Mouse (Mus musculus): ENCODE data around the gene Klhl22. TPM values are rescaled to one million over a fixed set of nuclear protein-coding genes. Genes with fewer than 3 reads are reported as not detected.

Gene Klhl22
- polyA plus RNA-seq, 1 experiment from 2014 or later, result 66.6 TPM

- Histone ChIP-seq H3K27me3 (replicated peaks) (0 out of 2 replicates have a peak, but pooled peaks cover 2% of the 10 kb centered on the region), H3K4me2 (replicated peaks) (peak overlapping the region; percentile 95), H3K4me3 (peak overlapping the region; percentile 67), H3K27ac (peak overlapping the region; percentile 46; the same call in 1 of the 2 replicates), H3K4me1 (peaks cover 20% of the 10 kb centered on the region), H3K9ac (peak overlapping the region; percentile 86), H3K9me3 (no peaks in the 10 kb centered on the region), H3K36me3 (peaks cover 7% of the 10 kb centered on the region)
- WGBS, result 2% methylated on average over 54 of the region's 54 CpGs
- peak; percentile 83 for ATAC-seq (ENCODE audit: low FRiP score, low read depth)
These were observed 449 bp downstream of the Klhl22 start for GRCm38 (mm10) chr16:17759813-17760321.

- H3K27ac ChIP-seq, result no peak overlapping the region
- peaks cover 20% of the 10 kb centered on the region for H3K4me1 ChIP-seq
- WGBS, result 34% methylated on average over 8 of the region's 8 CpGs
- H3K4me3 ChIP-seq, result no peak overlapping the region
- peak overlapping the region; percentile 95 for H3K4me2 ChIP-seq (replicated peaks)
- ATAC-seq (ENCODE audit: low FRiP score, low read depth), result no peak
- H3K9ac ChIP-seq, result no peak overlapping the region
- H3K9me3 ChIP-seq, result no peaks in the 10 kb centered on the region
- H3K36me3 ChIP-seq, result peaks cover 7% of the 10 kb centered on the region
- H3K27me3 ChIP-seq (replicated peaks), result 0 out of 2 replicates have a peak, but pooled peaks cover 2% of the 10 kb centered on the region
These were observed 1.2 kb downstream of the Klhl22 start for GRCm38 (mm10) chr16:17760657-17761056.

GRCm38 (mm10) chr16:17761074-17761473, 1.7 kb downstream of the Klhl22 start:
- Histone ChIP-seq H3K9me3 (no peaks in the 10 kb centered on the region), H3K4me3 (no peak overlapping the region), H3K27ac (no peak overlapping the region), H3K9ac (no peak overlapping the region), H3K36me3 (peaks cover 11% of the 10 kb centered on the region), H3K4me2 (replicated peaks) (peak overlapping the region; percentile 95; the same call in 1 of the 2 replicates), H3K27me3 (replicated peaks) (0 out of 2 replicates have a peak, but pooled peaks cover 2% of the 10 kb centered on the region), H3K4me1 (peaks cover 20% of the 10 kb centered on the region)
- 47% methylated on average over 1 of the region's 1 CpGs for WGBS
- no peak for ATAC-seq (ENCODE audit: low FRiP score, low read depth)

- no peak for ATAC-seq (ENCODE audit: low FRiP score, low read depth)
- Histone ChIP-seq H3K27ac (no peak overlapping the region), H3K4me2 (replicated peaks) (no peak overlapping the region), H3K36me3 (peaks cover 35% of the 10 kb centered on the region), H3K27me3 (replicated peaks) (no peaks in the 10 kb centered on the region), H3K9me3 (no peaks in the 10 kb centered on the region), H3K4me1 (peaks cover 20% of the 10 kb centered on the region), H3K4me3 (no peak overlapping the region), H3K9ac (no peak overlapping the region)
- WGBS, result 91% methylated on average over 4 of the region's 4 CpGs
These were observed 4.7 kb downstream of the Klhl22 start for GRCm38 (mm10) chr16:17764108-17764511.

GRCm38 (mm10) chr16:17768834-17769233, 9.4 kb downstream of the Klhl22 start:
- Histone ChIP-seq H3K4me2 (replicated peaks) (no peak overlapping the region), H3K27ac (no peak overlapping the region), H3K27me3 (replicated peaks) (no peaks in the 10 kb centered on the region), H3K9ac (no peak overlapping the region), H3K4me1 (no peaks in the 10 kb centered on the region), H3K36me3 (peaks cover 62% of the 10 kb centered on the region), H3K9me3 (no peaks in the 10 kb centered on the region), H3K4me3 (no peak overlapping the region)
- 84% methylated on average over 7 of the region's 7 CpGs for WGBS
- no peak for ATAC-seq (ENCODE audit: low FRiP score, low read depth)

GRCm38 (mm10) chr16:17771117-17771865, 11.9 kb downstream of the Klhl22 start:
- H3K36me3 ChIP-seq, result peaks cover 64% of the 10 kb centered on the region
- H3K4me2 ChIP-seq (replicated peaks), result no peak overlapping the region
- WGBS, result 86% methylated on average over 4 of the region's 4 CpGs
- H3K27me3 ChIP-seq (replicated peaks), result no peaks in the 10 kb centered on the region
- no peak overlapping the region for H3K9ac ChIP-seq
- ATAC-seq (ENCODE audit: low FRiP score, low read depth), result no peak
- no peaks in the 10 kb centered on the region for H3K4me1 ChIP-seq
- no peak overlapping the region for H3K4me3 ChIP-seq
- no peaks in the 10 kb centered on the region for H3K9me3 ChIP-seq
- no peak overlapping the region for H3K27ac ChIP-seq

GRCm38 (mm10) chr16:17776828-17777227, 17.4 kb downstream of the Klhl22 start:
- Histone ChIP-seq H3K9me3 (no peaks in the 10 kb centered on the region), H3K4me3 (no peak overlapping the region), H3K4me2 (replicated peaks) (no peak overlapping the region), H3K36me3 (peaks cover 69% of the 10 kb centered on the region), H3K9ac (no peak overlapping the region), H3K27ac (no peak overlapping the region), H3K4me1 (no peaks in the 10 kb centered on the region), H3K27me3 (replicated peaks) (no peaks in the 10 kb centered on the region)
- no peak for ATAC-seq (ENCODE audit: low FRiP score, low read depth)
- 70% methylated on average over 11 of the region's 11 CpGs for WGBS

GRCm38 (mm10) chr16:17778223-17778622, 18.8 kb downstream of the Klhl22 start:
- no peaks in the 10 kb centered on the region for H3K27me3 ChIP-seq (replicated peaks)
- no peak for ATAC-seq (ENCODE audit: low FRiP score, low read depth)
- WGBS, result 87% methylated on average over 4 of the region's 4 CpGs
- no peak overlapping the region for H3K4me3 ChIP-seq
- H3K36me3 ChIP-seq, result peaks cover 63% of the 10 kb centered on the region
- H3K9me3 ChIP-seq, result no peaks in the 10 kb centered on the region
- no peaks in the 10 kb centered on the region for H3K4me1 ChIP-seq
- no peak overlapping the region for H3K4me2 ChIP-seq (replicated peaks)
- H3K27ac ChIP-seq, result no peak overlapping the region
- H3K9ac ChIP-seq, result no peak overlapping the region

GRCm38 (mm10) chr16:17779692-17780091, 20.3 kb downstream of the Klhl22 start:
- no peak for ATAC-seq (ENCODE audit: low FRiP score, low read depth)

GRCm38 (mm10) chr16:17785337-17785736, 25.9 kb downstream of the Klhl22 start:
- H3K9me3 ChIP-seq, result no peaks in the 10 kb centered on the region
- no peak overlapping the region for H3K9ac ChIP-seq
- 65% methylated on average over 3 of the region's 3 CpGs for WGBS
- H3K27me3 ChIP-seq (replicated peaks), result no peaks in the 10 kb centered on the region
- peaks cover 71% of the 10 kb centered on the region for H3K36me3 ChIP-seq
- no peak for ATAC-seq (ENCODE audit: low FRiP score, low read depth)
- no peak overlapping the region for H3K27ac ChIP-seq
- no peak overlapping the region for H3K4me3 ChIP-seq
- H3K4me1 ChIP-seq, result no peaks in the 10 kb centered on the region
- H3K4me2 ChIP-seq (replicated peaks), result no peak overlapping the region

More at GRCm38 (mm10) chr16:17779692-17780091, 20.3 kb downstream of the Klhl22 start:
- Histone ChIP-seq H3K36me3 (peaks cover 68% of the 10 kb centered on the region), H3K4me3 (no peak overlapping the region), H3K4me1 (no peaks in the 10 kb centered on the region), H3K27ac (no peak overlapping the region), H3K9ac (no peak overlapping the region), H3K9me3 (no peaks in the 10 kb centered on the region), H3K4me2 (replicated peaks) (no peak overlapping the region), H3K27me3 (replicated peaks) (no peaks in the 10 kb centered on the region)
- WGBS, result 86% methylated on average over 1 of the region's 1 CpGs

- 43% methylated on average over 3 of the region's 3 CpGs for WGBS
- no peak for ATAC-seq (ENCODE audit: low FRiP score, low read depth)
- H3K36me3 ChIP-seq, result peaks cover 46% of the 10 kb centered on the region
These were observed 33.3 kb downstream of the Klhl22 start for GRCm38 (mm10) chr16:17792728-17793127.

GRCm38 (mm10) chr16:17794047-17794446, 34.6 kb downstream of the Klhl22 start:
- Histone ChIP-seq H3K4me3 (no peak overlapping the region), H3K9ac (no peak overlapping the region), H3K9me3 (no peaks in the 10 kb centered on the region), H3K36me3 (peaks cover 35% of the 10 kb centered on the region), H3K27me3 (replicated peaks) (peaks cover 47% of the 10 kb centered on the region), H3K4me1 (peaks cover 20% of the 10 kb centered on the region), H3K27ac (no peak overlapping the region), H3K4me2 (replicated peaks) (no peak overlapping the region)
- ATAC-seq (ENCODE audit: low FRiP score, low read depth), result no peak
- WGBS, result 88% methylated on average over 4 of the region's 4 CpGs

More at GRCm38 (mm10) chr16:17792728-17793127, 33.3 kb downstream of the Klhl22 start:
- H3K4me3 ChIP-seq, result no peak overlapping the region
- peaks cover 34% of the 10 kb centered on the region for H3K27me3 ChIP-seq (replicated peaks)
- H3K4me1 ChIP-seq, result peaks cover 12% of the 10 kb centered on the region
- H3K9ac ChIP-seq, result no peak overlapping the region
- no peak overlapping the region for H3K27ac ChIP-seq
- H3K4me2 ChIP-seq (replicated peaks), result no peak overlapping the region
- H3K9me3 ChIP-seq, result no peaks in the 10 kb centered on the region
